Mouse (Mus musculus): Measurements from ENCODE around the gene Adprm. TPM values are rescaled to one million over a fixed set of nuclear protein-coding genes. Genes with fewer than 3 reads are reported as not detected.

Adprm gene
- total and polyA plus RNA-seq, 2 experiments from 2014 or later = 22.2 to 24.6 TPM

DNA sequence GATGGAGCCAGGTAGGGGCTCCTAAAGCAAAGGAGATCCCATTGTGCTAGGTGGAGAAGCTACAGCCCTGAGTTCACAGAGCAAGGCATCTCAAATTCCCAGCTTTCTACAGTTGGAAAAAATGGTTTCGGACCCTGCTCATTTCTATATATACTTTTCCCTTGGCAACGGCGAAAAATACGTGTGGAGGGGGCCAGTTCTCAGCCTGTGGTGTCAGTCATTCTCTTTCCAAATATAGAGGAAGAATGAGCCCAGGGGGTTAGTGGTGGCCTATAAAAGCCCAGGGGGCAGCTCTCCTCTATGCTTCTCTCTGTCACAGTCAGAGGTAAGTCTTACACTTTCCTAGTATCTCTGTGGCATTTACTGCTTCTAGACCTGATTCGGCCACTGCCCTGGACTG, 25.6 kb upstream of the Adprm start, which contains the start of gene Myh3:
Gene Myh3 (plus strand): TSS at position 301 of the 400 bp plus-strand sequence.
- Histone ChIP-seq H3K27me3 (ENCODE audit: insufficient read depth, low read length) (peaks cover 3% of the 10 kb centered on the region; the same call in 1 of the 2 replicates), H3K9me3 (ENCODE audit: low read length) (no peaks in the 10 kb centered on the region), H3K4me2 (ENCODE audit: low read depth) (no peak within 1 kb of the TSS), H3K27ac (ENCODE audit: low read depth, low read length) (no peak within 1 kb of the TSS), H3K9ac (no peak within 1 kb of the TSS), H3K36me3 (ENCODE audit: insufficient read depth) (no peaks in the 10 kb centered on the region), H3K4me3 (ENCODE audit: low read depth, low read length) (no peak within 1 kb of the TSS), H3K4me1 (ENCODE audit: insufficient read depth) (no peaks in the 10 kb centered on the region)
- DNase-seq = no peak
- no peak for ATAC-seq
- TF ChIP-seq CTCF (IDR thresholded peaks at IDR 0.05; ENCODE audit: low read depth) = no peak
- WGBS = 85% methylated on average over 5 of the region's 5 CpGs

DNA sequence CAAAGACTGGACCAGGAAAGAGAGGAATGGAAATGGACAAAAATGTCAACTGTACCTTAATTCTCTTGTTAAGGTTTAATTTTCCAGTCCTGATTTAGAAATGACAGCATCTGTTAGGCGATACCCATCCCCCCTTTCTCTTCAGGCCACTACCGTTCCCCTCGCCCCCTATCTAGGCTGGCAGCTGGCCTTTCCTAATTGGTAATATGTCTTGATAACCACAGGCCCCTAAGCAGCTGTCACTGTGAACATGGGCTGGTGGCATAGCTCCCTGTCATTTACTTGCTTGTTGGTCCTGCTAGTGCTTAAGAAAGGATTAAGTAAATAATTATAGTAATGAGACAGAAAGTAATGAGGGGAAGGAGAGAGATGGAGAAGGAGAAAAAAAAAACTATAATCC, 25.0 kb upstream of the Adprm start:
- ATAC-seq (no peak), DNase-seq (no peak)
- H3K9me3 ChIP-seq (ENCODE audit: low read length) = no peaks in the 10 kb centered on the region
- H3K27me3 ChIP-seq (ENCODE audit: insufficient read depth, low read length) = peaks cover 3% of the 10 kb centered on the region; the same call in 1 of the 2 replicates
- no peak overlapping the region for H3K9ac ChIP-seq
- 49% methylated on average over 3 of the region's 3 CpGs for WGBS
- H3K36me3 ChIP-seq (ENCODE audit: insufficient read depth) = no peaks in the 10 kb centered on the region
- no peak for TF ChIP-seq CTCF (IDR thresholded peaks at IDR 0.05; ENCODE audit: low read depth)
- no peak overlapping the region for H3K27ac ChIP-seq (ENCODE audit: low read depth, low read length)
- no peaks in the 10 kb centered on the region for H3K4me1 ChIP-seq (ENCODE audit: insufficient read depth)
- no peak overlapping the region for H3K4me2 ChIP-seq (ENCODE audit: low read depth)
- no peak overlapping the region for H3K4me3 ChIP-seq (ENCODE audit: low read depth, low read length)

DNA sequence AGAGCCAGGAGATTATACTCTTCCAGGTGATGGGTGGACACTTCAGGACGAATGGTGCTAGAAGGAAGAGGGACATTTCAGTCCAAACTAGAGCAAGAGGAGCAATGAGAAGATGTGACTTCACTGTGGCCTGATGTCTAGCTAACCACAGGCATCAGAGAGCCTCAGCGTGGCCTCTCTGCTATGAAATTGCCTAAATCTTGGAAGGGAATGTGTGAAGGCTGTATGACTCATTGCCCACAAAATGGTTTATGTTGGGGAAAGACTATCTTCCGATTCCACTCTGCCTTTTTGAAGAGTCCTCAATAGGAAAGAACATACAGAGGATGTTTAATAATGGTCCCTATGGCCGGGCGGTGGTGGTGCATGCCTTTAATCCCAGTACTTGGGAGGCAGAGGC, 24.4 kb upstream of the Adprm start:
- Histone ChIP-seq H3K36me3 (ENCODE audit: insufficient read depth) (no peaks in the 10 kb centered on the region), H3K9me3 (ENCODE audit: low read length) (no peaks in the 10 kb centered on the region), H3K27me3 (ENCODE audit: insufficient read depth, low read length) (peaks cover 3% of the 10 kb centered on the region; the same call in 1 of the 2 replicates), H3K9ac (no peak overlapping the region), H3K4me2 (ENCODE audit: low read depth) (no peak overlapping the region), H3K27ac (ENCODE audit: low read depth, low read length) (no peak overlapping the region), H3K4me3 (ENCODE audit: low read depth, low read length) (no peak overlapping the region), H3K4me1 (ENCODE audit: insufficient read depth) (no peaks in the 10 kb centered on the region)
- DNase-seq = no peak
- no peak for TF ChIP-seq CTCF (IDR thresholded peaks at IDR 0.05; ENCODE audit: low read depth)
- 94% methylated on average over 5 of the region's 5 CpGs for WGBS
- ATAC-seq = no peak

- H3K9me3 ChIP-seq (ENCODE audit: low read length) = no peaks in the 10 kb centered on the region
- H3K27me3 ChIP-seq (ENCODE audit: insufficient read depth, low read length) = no peaks in the 10 kb centered on the region
- 29% methylated on average over 3 of the region's 3 CpGs for WGBS
- no peak overlapping the region for H3K4me2 ChIP-seq (ENCODE audit: low read depth)
- no peaks in the 10 kb centered on the region for H3K36me3 ChIP-seq (ENCODE audit: insufficient read depth)
- TF ChIP-seq CTCF (IDR thresholded peaks at IDR 0.05; ENCODE audit: low read depth) = no peak
- no peak for DNase-seq
- no peak overlapping the region for H3K4me3 ChIP-seq (ENCODE audit: low read depth, low read length)
- H3K4me1 ChIP-seq (ENCODE audit: insufficient read depth) = no peaks in the 10 kb centered on the region
- H3K9ac ChIP-seq = no peak overlapping the region
- ATAC-seq = no peak
- no peak overlapping the region for H3K27ac ChIP-seq (ENCODE audit: low read depth, low read length)
Observed at GRCm38 (mm10) chr11:67075036-67075435, 22.6 kb upstream of the Adprm start.

DNA sequence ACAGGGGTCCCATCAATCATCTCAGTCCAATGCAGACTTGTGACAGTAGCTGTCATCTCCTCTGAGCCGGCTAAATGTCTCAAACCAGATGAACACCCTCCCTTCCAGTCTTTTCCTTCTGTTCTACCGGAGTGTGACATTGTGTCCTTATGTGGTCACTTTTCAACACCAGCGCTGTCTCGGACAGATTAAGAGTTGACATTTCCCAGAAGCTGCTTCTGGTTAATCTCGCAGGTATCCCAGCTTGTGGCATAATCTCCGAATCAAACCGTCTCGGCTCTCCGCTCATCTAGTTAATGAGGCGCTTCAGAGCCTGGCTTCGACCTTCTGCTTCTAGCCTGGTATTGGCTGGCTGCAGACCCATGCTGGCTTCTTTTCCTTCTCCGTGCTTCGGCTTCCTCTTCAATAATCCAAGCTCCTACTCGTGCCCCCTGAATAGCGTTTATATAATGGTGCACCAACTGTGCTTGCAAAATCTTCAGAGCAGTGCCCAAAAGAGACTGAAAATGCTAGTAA, 20.3 kb upstream of the Adprm start:
- no peak for DNase-seq
- H3K9me3 ChIP-seq (ENCODE audit: low read length) = no peaks in the 10 kb centered on the region
- no peaks in the 10 kb centered on the region for H3K36me3 ChIP-seq (ENCODE audit: insufficient read depth)
- ATAC-seq = no peak; the same call in 1 of the 2 replicates
- no peak overlapping the region for H3K27ac ChIP-seq (ENCODE audit: low read depth, low read length)
- H3K4me2 ChIP-seq (ENCODE audit: low read depth) = no peak overlapping the region
- WGBS = 67% methylated on average over 15 of the region's 15 CpGs
- TF ChIP-seq CTCF (IDR thresholded peaks at IDR 0.05; ENCODE audit: low read depth) = no peak
- no peaks in the 10 kb centered on the region for H3K27me3 ChIP-seq (ENCODE audit: insufficient read depth, low read length)
- no peak overlapping the region for H3K9ac ChIP-seq
- no peak overlapping the region for H3K4me3 ChIP-seq (ENCODE audit: low read depth, low read length)
- no peaks in the 10 kb centered on the region for H3K4me1 ChIP-seq (ENCODE audit: insufficient read depth)

- Histone ChIP-seq H3K36me3 (ENCODE audit: insufficient read depth) (peaks cover 24% of the 10 kb centered on the region), H3K9ac (no peak overlapping the region), H3K27me3 (ENCODE audit: insufficient read depth, low read length) (no peaks in the 10 kb centered on the region), H3K4me1 (ENCODE audit: insufficient read depth) (no peaks in the 10 kb centered on the region), H3K4me3 (ENCODE audit: low read depth, low read length) (no peak overlapping the region), H3K27ac (ENCODE audit: low read depth, low read length) (no peak overlapping the region), H3K4me2 (ENCODE audit: low read depth) (no peak overlapping the region), H3K9me3 (ENCODE audit: low read length) (no peaks in the 10 kb centered on the region)
- ATAC-seq = no peak
- 96% methylated on average over 3 of the region's 3 CpGs for WGBS
- no peak for TF ChIP-seq CTCF (IDR thresholded peaks at IDR 0.05; ENCODE audit: low read depth)
- DNase-seq = no peak
Observed at GRCm38 (mm10) chr11:67067741-67068140, 15.3 kb upstream of the Adprm start.

- TF ChIP-seq CTCF (IDR thresholded peaks at IDR 0.05; ENCODE audit: low read depth) = no peak
- H3K36me3 ChIP-seq (ENCODE audit: insufficient read depth) = peaks cover 52% of the 10 kb centered on the region
Observed at GRCm38 (mm10) chr11:67062726-67063125, 10.3 kb upstream of the Adprm start.

More at GRCm38 (mm10) chr11:67062726-67063125, 10.3 kb upstream of the Adprm start:
- Histone ChIP-seq H3K9ac (no peak overlapping the region), H3K4me1 (ENCODE audit: insufficient read depth) (no peaks in the 10 kb centered on the region), H3K27ac (ENCODE audit: low read depth, low read length) (no peak overlapping the region), H3K9me3 (ENCODE audit: low read length) (no peaks in the 10 kb centered on the region), H3K4me2 (ENCODE audit: low read depth) (no peak overlapping the region), H3K4me3 (ENCODE audit: low read depth, low read length) (no peak overlapping the region), H3K27me3 (ENCODE audit: insufficient read depth, low read length) (no peaks in the 10 kb centered on the region)
- no peak for DNase-seq
- WGBS = 87% methylated on average over 3 of the region's 3 CpGs
- ATAC-seq = no peak
